Mouse (Mus musculus) CH12.LX (cell line): ENCODE measurements at regions not wholly inside any gene's neighbourhood (a gene's known extent, or its start where the extent isn't known, plus 50 kb on each side); places are given as distances from the start of the nearest gene placed in this dataset.

Source experiments
- CTCF ChIP-seq, 2 experiments: IDR thresholded peaks in 1 of 2; conservative IDR thresholded peaks in 1 of 2; 2 replicates each; pipeline ENCODE4 v1.5.1; 2011 to 2012; ENCODE audit warnings: low read depth in 2 of 2, low read length in 2 of 2, improper control_type of control experiment in 1 of 2, inconsistent platforms in 1 of 2, mild to moderate bottlenecking in 1 of 2, moderate library complexity in 1 of 2
- E2F4 ChIP-seq: IDR thresholded peaks from 2 replicates; pipeline ENCODE4 v1.6.1; 2011; ENCODE audit warnings: low read depth, low read length, improper control_type of control experiment; ENCODE audit not compliant: insufficient replicate concordance
- JUND ChIP-seq: conservative IDR thresholded peaks from 2 replicates; pipeline ENCODE4 v1.6.1; 2011; ENCODE audit warnings: low read depth, low read length, improper control_type of control experiment
- NRF1 ChIP-seq: IDR thresholded peaks from 2 replicates; pipeline ENCODE4 v1.6.1; 2014; ENCODE audit warnings: low read depth, mild to moderate bottlenecking, inconsistent platforms, low read length, improper control_type of control experiment, moderate library complexity
- POLR2A ChIP-seq: IDR thresholded peaks from 2 replicates; pipeline ENCODE4 v1.6.1; 2011; ENCODE audit warnings: low read depth, mild to moderate bottlenecking, improper control_type of control experiment, low read length
- POLR2AphosphoS2 ChIP-seq: IDR thresholded peaks from 2 replicates; pipeline ENCODE4 v1.6.1; 2011; ENCODE audit warnings: low read depth, low read length, improper control_type of control experiment
- RAD21 ChIP-seq: IDR thresholded peaks from 2 replicates; pipeline ENCODE4 v1.6.1; 2011; ENCODE audit warnings: low read depth, mild to moderate bottlenecking, low read length, improper control_type of control experiment, moderate library complexity
- RCOR1 ChIP-seq: conservative IDR thresholded peaks from 2 replicates; pipeline ENCODE4 v1.6.1; 2012; ENCODE audit warnings: low read depth, mild to moderate bottlenecking, inconsistent platforms, low read length, improper control_type of control experiment
- TBP ChIP-seq: conservative IDR thresholded peaks from 2 replicates; pipeline ENCODE4 v1.6.1; 2011; ENCODE audit warnings: low read depth, low read length, improper control_type of control experiment
- TCF12 ChIP-seq: IDR thresholded peaks from 2 replicates; pipeline ENCODE4 v1.6.1; 2014; ENCODE audit warnings: low read depth, mild to moderate bottlenecking, inconsistent platforms, low read length, improper control_type of control experiment
- ZNF384 ChIP-seq: IDR thresholded peaks from 2 replicates; pipeline ENCODE4 v1.6.1; 2012; ENCODE audit warnings: low read depth, low read length, improper control_type of control experiment, inconsistent platforms

DNA sequence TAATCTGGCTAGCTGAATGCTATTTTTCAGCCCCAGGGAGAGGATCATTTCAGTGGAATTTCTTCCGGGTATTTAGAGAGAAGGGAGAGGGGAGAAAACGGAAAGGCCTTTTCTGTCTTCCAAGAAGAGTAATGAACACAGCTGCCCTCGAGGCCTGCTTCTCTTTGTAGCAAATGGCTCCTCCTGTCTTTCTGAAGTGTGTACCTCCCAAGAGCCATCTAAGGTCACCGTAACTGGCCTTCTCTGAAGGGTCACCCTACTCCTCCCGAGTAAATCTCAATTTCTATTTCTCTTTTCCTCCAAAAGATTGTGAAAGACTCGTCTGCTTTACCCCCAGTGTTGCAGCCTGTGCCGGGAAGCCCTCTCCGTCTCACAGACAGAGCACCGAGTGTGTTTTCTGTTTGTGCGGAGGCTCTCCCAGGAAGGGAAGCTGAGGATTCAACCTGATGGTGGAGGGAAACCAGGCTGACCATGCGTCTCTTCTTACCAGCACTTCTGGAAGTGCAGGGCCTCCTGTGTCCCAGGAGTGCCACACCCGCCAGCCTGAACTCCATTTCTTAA lies 80.6 kb downstream of the Tmx1 start:
- TF ChIP-seq CTCF (conservative IDR thresholded peaks at IDR 0.05 in 1 of 2, IDR thresholded peaks at IDR 0.05 in 1 of 2; ENCODE audit: low read depth in 2 of 2, low read length in 2 of 2) (no peak), JUND (no peak), TBP (no peak), POLR2A (no peak), E2F4 (no peak), TCF12 (no peak), RCOR1 (no peak), POLR2AphosphoS2 (no peak), ZNF384 (no peak), NRF1 (no peak), RAD21 (no peak)
